Mouse (Mus musculus) megakaryocyte, embryonic 14.5 days (primary cell): ENCODE measurements at regions not wholly inside any gene's neighbourhood (a gene's known extent, or its start where the extent isn't known, plus 50 kb on each side); places are given as distances from the start of the nearest gene placed in this dataset.

Source experiments
- H3K27me3 ChIP-seq: replicated peaks from 2 replicates; pipeline ENCODE3; 2012; ENCODE audit warnings: inconsistent platforms
- H3K36me3 ChIP-seq: replicated peaks from 2 replicates; pipeline ENCODE3; 2012; ENCODE audit warnings: low read length, inconsistent platforms, mixed read lengths
- H3K4me1 ChIP-seq: 2 replicates; pipeline ENCODE4 v1.6.1; 2012; ENCODE audit warnings: inconsistent platforms
- H3K4me3 ChIP-seq: replicated peaks from 2 replicates; pipeline ENCODE3; 2012; ENCODE audit warnings: moderate library complexity, mild to moderate bottlenecking, inconsistent platforms
- H3K9me3 ChIP-seq: 2 replicates; pipeline ENCODE4 v1.6.1; 2012; ENCODE audit warnings: inconsistent platforms
- FLI1 ChIP-seq: IDR thresholded peaks from 2 replicates; pipeline ENCODE4 v1.6.1; 2012; ENCODE audit warnings: low read length, inconsistent platforms, mixed read lengths
- GATA1 ChIP-seq: IDR thresholded peaks from 3 replicates; pipeline ENCODE4 v1.6.1; 2012; ENCODE audit warnings: mixed read lengths, low read length, inconsistent platforms, borderline replicate concordance

DNA sequence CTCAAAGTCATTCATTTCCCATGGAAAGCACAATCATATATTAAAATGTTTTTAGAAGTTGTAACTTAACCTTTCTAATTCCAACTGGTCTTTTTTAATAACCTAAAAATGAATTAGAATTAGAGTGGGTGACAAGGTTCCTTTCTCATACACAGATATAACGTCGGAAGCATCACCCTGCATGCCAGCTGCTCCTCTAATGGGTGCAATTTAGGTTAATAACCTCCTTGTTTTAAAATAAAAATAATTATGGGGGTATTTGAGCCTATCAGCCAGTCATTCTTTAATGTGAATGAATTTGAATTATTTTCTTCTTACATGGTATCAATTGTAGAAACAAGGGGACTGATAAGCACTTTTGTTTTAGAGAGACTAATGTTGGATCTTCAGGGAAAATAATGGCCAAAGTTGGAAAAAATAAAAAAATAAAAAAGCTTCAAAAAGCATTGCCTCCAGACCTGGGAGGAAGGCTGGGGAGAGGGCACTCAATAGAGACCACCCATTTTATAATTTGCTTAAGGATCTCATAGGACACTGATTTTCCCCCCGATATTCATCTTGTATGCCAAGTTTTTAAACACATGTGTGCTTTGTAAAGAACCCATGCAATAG lies 960.9 kb downstream of the Robo2 start:
- H3K4me3 ChIP-seq: no peak overlapping the region
- TF ChIP-seq FLI1 (no peak), GATA1 (no peak)
- H3K36me3 ChIP-seq: no peaks in the 10 kb centered on the region
- 0 out of 2 replicates have a peak, but pooled peaks cover under 1% of the 10 kb centered on the region for H3K9me3 ChIP-seq
- H3K4me1 ChIP-seq: no peaks in the 10 kb centered on the region
- H3K27me3 ChIP-seq: no peaks in the 10 kb centered on the region

DNA sequence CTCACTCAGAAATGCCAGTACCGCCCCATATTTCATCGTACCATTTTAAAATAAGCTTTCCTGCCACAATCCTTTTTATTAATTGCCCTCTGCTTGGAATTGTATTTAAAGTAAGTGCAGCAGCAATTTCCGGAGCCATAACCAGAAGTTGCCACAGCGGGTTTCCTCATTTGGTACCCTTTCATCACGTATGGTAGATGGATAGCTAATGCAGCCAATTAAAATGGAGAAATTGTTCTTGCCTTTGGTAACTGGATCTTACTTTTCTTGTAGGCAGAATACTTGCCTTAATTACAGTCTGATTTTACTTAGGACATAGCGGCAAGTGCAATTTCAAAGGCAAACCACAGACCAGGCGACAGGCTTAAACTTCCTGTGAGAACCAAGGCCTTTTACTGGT lies 961.8 kb downstream of the Robo2 start:
- H3K4me3 ChIP-seq: no peak overlapping the region
- no peaks in the 10 kb centered on the region for H3K9me3 ChIP-seq
- no peaks in the 10 kb centered on the region for H3K27me3 ChIP-seq
- TF ChIP-seq GATA1 (no peak), FLI1 (no peak)
- no peaks in the 10 kb centered on the region for H3K4me1 ChIP-seq
- H3K36me3 ChIP-seq: no peaks in the 10 kb centered on the region

- Histone ChIP-seq H3K27me3 (no peaks in the 10 kb centered on the region), H3K4me3 (no peak overlapping the region), H3K9me3 (peaks cover 9% of the 10 kb centered on the region), H3K4me1 (no peaks in the 10 kb centered on the region), H3K36me3 (no peaks in the 10 kb centered on the region)
- no peak for TF ChIP-seq GATA1
- TF ChIP-seq FLI1: no peak
Observed at GRCm38 (mm10) chr16:73435726-73436125, 975.9 kb downstream of the Robo2 start.

DNA sequence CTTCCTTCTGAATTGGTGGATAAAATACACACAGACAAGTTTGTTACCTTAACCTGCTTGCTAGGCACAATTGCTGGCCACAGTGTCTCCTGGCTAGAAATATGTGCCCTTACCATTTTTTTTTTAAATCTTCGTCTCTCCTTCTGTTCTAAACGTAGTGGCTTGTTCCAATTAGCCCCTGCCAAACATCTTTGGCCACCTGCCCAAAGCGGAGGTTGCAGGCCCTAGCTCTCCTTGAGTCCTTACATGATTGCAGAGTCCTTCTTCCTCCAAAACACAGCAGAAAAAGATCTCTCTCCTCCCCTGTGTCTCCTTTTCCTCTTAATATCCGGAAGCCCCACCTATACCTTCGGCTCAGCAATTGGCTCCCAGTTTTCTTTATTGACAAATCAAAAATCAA lies 986.8 kb downstream of the Robo2 start:
- Histone ChIP-seq H3K4me3 (no peak overlapping the region), H3K9me3 (no peaks in the 10 kb centered on the region), H3K4me1 (no peaks in the 10 kb centered on the region), H3K36me3 (no peaks in the 10 kb centered on the region), H3K27me3 (no peaks in the 10 kb centered on the region)
- no peak for TF ChIP-seq GATA1
- no peak for TF ChIP-seq FLI1

GRCm38 (mm10) chr16:73424311-73424710 lies 987.3 kb downstream of the Robo2 start:
- TF ChIP-seq GATA1: no peak
- TF ChIP-seq FLI1: no peak
- H3K36me3 ChIP-seq: no peaks in the 10 kb centered on the region
- H3K27me3 ChIP-seq: no peaks in the 10 kb centered on the region
- no peak overlapping the region for H3K4me3 ChIP-seq
- no peaks in the 10 kb centered on the region for H3K9me3 ChIP-seq
- H3K4me1 ChIP-seq: no peaks in the 10 kb centered on the region

- Histone ChIP-seq H3K36me3 (no peaks in the 10 kb centered on the region), H3K27me3 (no peaks in the 10 kb centered on the region), H3K4me1 (no peaks in the 10 kb centered on the region), H3K4me3 (no peak overlapping the region), H3K9me3 (no peaks in the 10 kb centered on the region)
- no peak for TF ChIP-seq GATA1
- TF ChIP-seq FLI1: no peak
Observed at GRCm38 (mm10) chr16:73404509-73404908, 1007.1 kb downstream of the Robo2 start.

DNA sequence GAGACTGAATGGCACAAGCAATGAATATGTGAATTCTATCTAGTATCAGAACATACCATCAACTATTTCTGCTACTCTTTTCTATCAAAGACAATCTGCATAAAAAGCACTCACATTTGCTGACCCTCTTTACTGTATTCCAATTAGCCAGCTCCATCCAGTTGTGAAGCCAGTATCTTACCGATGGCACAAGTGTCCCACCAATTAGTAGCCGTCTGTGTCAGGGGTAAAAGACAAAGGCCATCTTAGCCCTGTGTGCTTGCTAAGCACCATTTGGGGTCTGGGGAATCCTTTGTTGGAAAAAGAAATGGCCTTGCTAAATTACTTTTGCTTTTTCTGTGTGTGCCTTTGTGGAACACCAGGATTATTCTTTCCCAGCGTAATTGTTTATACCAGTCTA lies 1007.5 kb downstream of the Robo2 start:
- H3K27me3 ChIP-seq: no peaks in the 10 kb centered on the region
- H3K36me3 ChIP-seq: no peaks in the 10 kb centered on the region
- TF ChIP-seq FLI1: no peak
- TF ChIP-seq GATA1: no peak
- H3K4me1 ChIP-seq: no peaks in the 10 kb centered on the region
- H3K9me3 ChIP-seq: no peaks in the 10 kb centered on the region
- H3K4me3 ChIP-seq: no peak overlapping the region

DNA sequence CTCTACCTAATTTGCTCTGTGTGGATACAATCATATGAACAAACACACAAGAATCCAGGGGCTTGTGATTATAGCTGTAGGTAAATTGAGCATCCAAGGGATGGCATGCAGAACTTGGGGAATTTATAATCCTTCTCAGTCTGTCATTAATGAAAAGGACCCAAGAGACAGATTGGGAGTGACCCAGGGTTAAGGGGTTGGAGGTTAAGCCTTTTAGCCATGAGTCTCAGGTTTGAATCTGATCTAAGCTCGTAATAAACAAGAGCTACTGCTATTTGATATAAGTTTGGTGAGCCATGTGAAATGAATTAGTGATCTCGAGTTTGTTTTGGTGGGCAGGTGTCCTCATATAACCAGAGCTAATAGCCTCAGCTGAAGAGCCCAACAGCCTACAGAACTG lies 1032.6 kb downstream of the Robo2 start:
- H3K36me3 ChIP-seq: no peaks in the 10 kb centered on the region
- no peaks in the 10 kb centered on the region for H3K9me3 ChIP-seq
- no peaks in the 10 kb centered on the region for H3K27me3 ChIP-seq
- no peaks in the 10 kb centered on the region for H3K4me1 ChIP-seq
- H3K4me3 ChIP-seq: no peak overlapping the region
- TF ChIP-seq FLI1 (no peak), GATA1 (no peak)

DNA sequence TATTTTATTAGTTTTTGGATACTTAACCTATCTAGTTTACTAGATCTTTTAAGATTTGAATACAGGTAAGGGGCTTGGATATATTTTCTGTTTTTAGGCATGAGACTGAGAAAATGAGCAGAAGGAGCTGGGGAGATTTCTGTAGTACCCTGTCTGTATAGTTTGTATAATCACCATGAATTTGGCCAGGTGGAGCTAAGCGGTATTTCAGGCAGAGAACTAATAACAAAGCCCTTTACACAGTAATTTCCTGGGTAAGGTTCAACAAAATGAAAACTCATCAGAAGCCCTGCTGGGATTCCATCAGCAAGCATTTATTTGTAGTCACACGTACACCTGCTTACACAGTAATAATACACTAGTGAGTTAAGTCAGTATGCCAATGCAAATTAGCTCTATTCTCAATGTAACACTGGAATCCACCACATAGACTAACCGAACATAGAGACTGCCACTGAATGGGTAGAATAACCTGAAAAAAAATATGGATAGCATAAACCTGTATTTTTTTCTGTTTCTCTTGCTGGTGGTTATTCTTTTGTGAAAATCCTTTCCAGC lies 1036.9 kb downstream of the Robo2 start:
- Histone ChIP-seq H3K4me3 (no peak overlapping the region), H3K36me3 (no peaks in the 10 kb centered on the region), H3K9me3 (peaks cover 11% of the 10 kb centered on the region), H3K4me1 (no peaks in the 10 kb centered on the region), H3K27me3 (no peaks in the 10 kb centered on the region)
- TF ChIP-seq FLI1 (no peak), GATA1 (no peak)

DNA sequence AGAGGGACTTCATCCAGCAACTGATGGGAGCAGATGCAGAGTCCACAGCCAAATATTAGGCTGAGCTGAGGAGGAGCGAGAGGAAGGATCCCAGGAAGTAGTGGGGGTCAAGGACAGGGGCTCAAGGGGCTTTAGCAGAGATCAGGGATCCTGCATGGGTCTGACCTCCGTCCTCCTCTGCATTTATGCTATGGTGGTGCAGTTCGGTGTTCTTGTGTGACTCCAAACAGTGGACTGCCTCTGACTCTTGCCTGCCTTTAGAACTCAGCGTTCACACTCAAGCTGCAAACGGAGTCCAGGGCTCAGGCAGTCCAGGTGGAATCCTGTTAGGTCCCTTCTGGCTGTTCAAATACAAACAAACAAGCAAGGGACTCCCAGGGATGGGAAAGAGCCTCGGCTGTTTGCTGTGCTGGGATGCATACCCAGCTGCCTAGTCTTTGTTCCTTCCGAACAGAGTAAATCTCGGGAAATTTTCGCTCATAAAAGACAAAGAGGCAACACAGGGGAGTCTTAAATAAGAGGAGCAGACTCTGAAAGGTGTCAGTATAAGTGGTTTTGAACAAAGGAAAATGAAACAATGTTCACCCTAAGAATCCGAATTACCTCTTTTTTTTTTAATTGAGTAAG lies 1042.9 kb downstream of the Robo2 start:
- Histone ChIP-seq H3K27me3 (no peaks in the 10 kb centered on the region), H3K9me3 (peaks cover 32% of the 10 kb centered on the region), H3K36me3 (no peaks in the 10 kb centered on the region), H3K4me1 (no peaks in the 10 kb centered on the region), H3K4me3 (no peak overlapping the region)
- no peak for TF ChIP-seq FLI1
- no peak for TF ChIP-seq GATA1

GRCm38 (mm10) chr16:73367926-73368325 lies 1043.7 kb downstream of the Robo2 start:
- Histone ChIP-seq H3K36me3 (no peaks in the 10 kb centered on the region), H3K27me3 (no peaks in the 10 kb centered on the region), H3K4me1 (no peaks in the 10 kb centered on the region), H3K4me3 (no peak overlapping the region), H3K9me3 (peaks cover 26% of the 10 kb centered on the region)
- TF ChIP-seq GATA1 (no peak), FLI1 (no peak)
